Mouse (Mus musculus) midbrain, embryonic 13.5 days (tissue): ENCODE measurements at regions not wholly inside any gene's neighbourhood (a gene's known extent, or its start where the extent isn't known, plus 50 kb on each side); places are given as distances from the start of the nearest gene placed in this dataset.

Experiments
- ATAC-seq: fragments of 200-750 bp; cut with Nextera tagmentation; 2 replicates; pipeline ENCODE4 v1.8.0; 2017; ENCODE audit warnings: mild to moderate bottlenecking, moderate TSS enrichment, moderate library complexity
- H3K27ac ChIP-seq: fragments of 300-500 bp; sonication (generic); 2 replicates; pipeline ENCODE4 v1.5.1; 2015; ENCODE audit warnings: inconsistent platforms, mild to moderate bottlenecking, moderate library complexity
- H3K27me3 ChIP-seq: fragments of 300-500 bp; sonication (generic); 2 replicates; pipeline ENCODE4 v1.6.1; 2015; ENCODE audit warnings: mild to moderate bottlenecking, inconsistent platforms
- H3K36me3 ChIP-seq: fragments of 300-500 bp; sonication (generic); 2 replicates; pipeline ENCODE4 v1.6.1; 2015; ENCODE audit warnings: mild to moderate bottlenecking, inconsistent platforms
- H3K4me1 ChIP-seq: fragments of 300-500 bp; sonication (generic); replicated peaks from 2 replicates; pipeline ENCODE4 v1.6.1; 2015; ENCODE audit warnings: inconsistent platforms
- H3K4me2 ChIP-seq: fragments of 300-500 bp; sonication (generic); replicated peaks from 2 replicates; pipeline ENCODE4 v1.6.1; 2015; ENCODE audit warnings: moderate library complexity, mild to moderate bottlenecking, inconsistent platforms
- H3K4me3 ChIP-seq: fragments of 300-500 bp; sonication (generic); replicated peaks from 2 replicates; pipeline ENCODE4 v1.5.1; 2015; ENCODE audit warnings: mild to moderate bottlenecking, inconsistent platforms
- H3K9ac ChIP-seq: fragments of 300-500 bp; sonication (generic); replicated peaks from 2 replicates; pipeline ENCODE4 v1.6.1; 2015; ENCODE audit warnings: mild to moderate bottlenecking, inconsistent platforms
- H3K9me3 ChIP-seq: fragments of 300-500 bp; sonication (generic); 2 replicates; pipeline ENCODE4 v1.6.1; 2016; ENCODE audit warnings: mild to moderate bottlenecking, inconsistent platforms
- WGBS: fragments of 180-500 bp; shearing (Covaris S2); methylation state at CpG from one replicate; pipeline ENCODE4 v1.1.7; 2015; 5-methylcytosine and 5-hydroxymethylcytosine counted together

DNA sequence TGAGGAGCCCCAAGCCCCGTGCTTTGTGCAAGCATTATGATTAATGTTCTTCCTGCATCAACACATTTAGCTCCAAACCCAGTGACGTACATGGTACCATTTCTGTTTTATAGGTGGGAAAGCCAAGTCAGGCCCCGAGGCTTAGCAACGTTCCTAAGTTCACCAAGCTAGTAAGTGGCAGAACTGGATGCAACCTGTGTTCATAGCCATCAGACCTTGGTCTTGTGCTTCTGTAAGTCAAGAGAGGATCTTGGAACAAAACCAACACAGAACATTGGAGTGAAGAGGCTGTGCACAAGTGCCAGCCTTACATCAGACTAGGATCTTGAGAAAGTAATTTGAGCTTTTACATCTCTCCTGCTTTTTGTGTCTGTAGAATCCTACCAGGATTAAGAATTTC, 71.3 kb downstream of the Cdc7 start:
- 87% methylated on average over 4 of the region's 4 CpGs for WGBS
- no peak for ATAC-seq
- H3K27ac ChIP-seq, result no peak overlapping the region

DNA sequence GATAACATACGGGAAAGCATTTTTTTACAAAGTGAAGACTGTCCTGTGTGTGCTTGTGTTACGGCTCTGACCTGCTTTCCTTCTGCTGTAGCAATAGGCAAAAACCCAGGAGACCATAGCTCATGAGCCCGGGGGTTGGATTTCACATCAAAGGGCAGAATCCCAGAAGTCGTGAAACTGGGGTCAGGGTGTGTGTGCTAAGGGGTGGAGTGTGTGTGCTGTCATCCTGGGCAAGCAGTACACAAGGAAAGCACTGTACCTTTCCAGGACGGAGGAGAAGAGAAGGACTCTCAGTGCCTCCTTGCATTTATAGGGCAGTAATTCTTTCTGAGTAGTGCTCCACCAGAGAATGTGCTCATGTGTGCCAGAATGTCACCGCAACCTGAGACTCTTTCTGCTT, 71.7 kb downstream of the Cdc7 start:
- Histone ChIP-seq H3K4me1 (no peaks in the 10 kb centered on the region), H3K4me3 (no peak overlapping the region), H3K27me3 (no peaks in the 10 kb centered on the region), H3K27ac (no peak overlapping the region), H3K4me2 (no peak overlapping the region), H3K9me3 (no peaks in the 10 kb centered on the region; the same call in 1 of the 2 replicates), H3K36me3 (no peaks in the 10 kb centered on the region), H3K9ac (no peak overlapping the region)
- no peak for ATAC-seq
- whole genome bisulfite sequencing, result 70% methylated on average over 6 of the region's 6 CpGs

More for the DNA sequence above, 71.3 kb downstream of the Cdc7 start:
- no peak overlapping the region for H3K9ac ChIP-seq
- H3K27me3 ChIP-seq, result no peaks in the 10 kb centered on the region
- H3K9me3 ChIP-seq, result no peaks in the 10 kb centered on the region; the same call in 1 of the 2 replicates
- H3K4me2 ChIP-seq, result no peak overlapping the region
- H3K36me3 ChIP-seq, result no peaks in the 10 kb centered on the region
- H3K4me1 ChIP-seq, result no peaks in the 10 kb centered on the region
- H3K4me3 ChIP-seq, result no peak overlapping the region

GRCm38 (mm10) chr5:107036475-107036874, 72.4 kb downstream of the Cdc7 start:
- no peaks in the 10 kb centered on the region for H3K36me3 ChIP-seq
- no peak for ATAC-seq
- no peak overlapping the region for H3K9ac ChIP-seq
- H3K27ac ChIP-seq, result no peak overlapping the region
- no peak overlapping the region for H3K4me3 ChIP-seq
- WGBS, result 87% methylated on average over 6 of the region's 6 CpGs
- H3K9me3 ChIP-seq, result no peaks in the 10 kb centered on the region; the same call in 1 of the 2 replicates
- no peaks in the 10 kb centered on the region for H3K27me3 ChIP-seq
- H3K4me1 ChIP-seq, result no peaks in the 10 kb centered on the region
- no peak overlapping the region for H3K4me2 ChIP-seq

DNA sequence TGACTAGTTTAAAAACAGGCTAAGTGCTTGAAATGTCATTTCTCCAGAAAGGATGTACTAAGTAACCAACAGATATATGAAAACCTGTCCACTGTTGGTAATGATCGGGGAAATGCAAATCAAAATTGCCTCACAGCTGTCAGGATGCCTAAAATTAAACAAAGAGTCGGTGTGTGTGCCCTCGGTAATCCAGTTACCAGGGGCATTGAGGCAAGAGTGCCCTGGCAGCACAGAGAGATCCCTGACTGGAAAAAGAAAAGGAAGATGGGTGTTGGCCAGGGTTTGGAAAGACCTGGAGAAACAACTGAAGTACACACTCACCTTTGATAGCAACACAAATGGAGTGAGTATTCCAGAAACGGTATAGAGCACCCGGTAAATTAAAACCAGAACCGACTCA, 73.0 kb downstream of the Cdc7 start:
- WGBS, result 84% methylated on average over 6 of the region's 6 CpGs
- H3K36me3 ChIP-seq, result no peaks in the 10 kb centered on the region
- H3K27me3 ChIP-seq, result no peaks in the 10 kb centered on the region
- no peaks in the 10 kb centered on the region; the same call in 1 of the 2 replicates for H3K9me3 ChIP-seq
- no peaks in the 10 kb centered on the region for H3K4me1 ChIP-seq
- no peak overlapping the region for H3K4me3 ChIP-seq
- no peak overlapping the region for H3K4me2 ChIP-seq
- H3K27ac ChIP-seq, result no peak overlapping the region
- no peak overlapping the region for H3K9ac ChIP-seq
- ATAC-seq, result no peak

DNA sequence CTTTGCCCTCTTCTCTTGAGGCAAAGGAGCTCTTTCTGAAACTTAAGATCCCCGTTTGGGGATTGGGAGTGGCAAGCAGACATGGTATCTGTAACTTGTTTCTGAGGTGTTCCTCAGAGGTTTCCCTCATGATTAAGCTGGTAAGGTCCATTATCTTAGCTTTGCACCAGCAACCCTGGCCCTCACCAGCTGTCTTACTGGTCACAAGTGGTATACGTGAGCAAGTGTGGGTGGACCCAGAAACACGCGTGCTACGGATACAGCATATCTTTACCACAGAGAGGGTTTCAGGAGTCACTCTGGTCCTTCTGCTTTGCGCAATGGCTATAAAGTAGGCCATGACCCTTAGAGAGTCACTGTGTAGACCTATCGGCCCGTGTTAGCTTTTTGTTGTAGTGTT, 75.2 kb downstream of the Cdc7 start:
- Histone ChIP-seq H3K4me3 (no peak overlapping the region), H3K27me3 (no peaks in the 10 kb centered on the region), H3K9me3 (no peaks in the 10 kb centered on the region; the same call in 1 of the 2 replicates), H3K4me2 (no peak overlapping the region), H3K4me1 (no peaks in the 10 kb centered on the region), H3K36me3 (no peaks in the 10 kb centered on the region), H3K9ac (no peak overlapping the region), H3K27ac (no peak overlapping the region)
- 97% methylated on average over 8 of the region's 8 CpGs for WGBS
- no peak for ATAC-seq

GRCm38 (mm10) chr5:107039956-107040355, 75.8 kb downstream of the Cdc7 start:
- H3K9ac ChIP-seq, result no peak overlapping the region
- no peaks in the 10 kb centered on the region for H3K27me3 ChIP-seq
- H3K4me2 ChIP-seq, result no peak overlapping the region
- H3K4me3 ChIP-seq, result no peak overlapping the region
- 90% methylated on average over 6 of the region's 6 CpGs for WGBS
- H3K27ac ChIP-seq, result no peak overlapping the region
- H3K4me1 ChIP-seq, result no peaks in the 10 kb centered on the region
- no peak for ATAC-seq
- no peaks in the 10 kb centered on the region for H3K36me3 ChIP-seq
- H3K9me3 ChIP-seq, result no peaks in the 10 kb centered on the region; the same call in 1 of the 2 replicates

- Histone ChIP-seq H3K27me3 (no peaks in the 10 kb centered on the region), H3K9me3 (no peaks in the 10 kb centered on the region; the same call in 1 of the 2 replicates), H3K4me3 (no peak overlapping the region), H3K36me3 (no peaks in the 10 kb centered on the region), H3K27ac (no peak overlapping the region), H3K9ac (no peak overlapping the region), H3K4me1 (no peaks in the 10 kb centered on the region), H3K4me2 (no peak overlapping the region)
- 84% methylated on average over 10 of the region's 10 CpGs for WGBS
- ATAC-seq, result no peak
Observed at GRCm38 (mm10) chr5:107040489-107040888, 76.4 kb downstream of the Cdc7 start.

- H3K27ac ChIP-seq, result no peak overlapping the region
- no peak for ATAC-seq
- WGBS, result 84% methylated on average over 10 of the region's 10 CpGs
- H3K4me2 ChIP-seq, result no peak overlapping the region
- H3K4me3 ChIP-seq, result no peak overlapping the region
- H3K36me3 ChIP-seq, result no peaks in the 10 kb centered on the region
- no peak overlapping the region for H3K9ac ChIP-seq
- H3K4me1 ChIP-seq, result no peaks in the 10 kb centered on the region
- H3K27me3 ChIP-seq, result no peaks in the 10 kb centered on the region
- no peaks in the 10 kb centered on the region for H3K9me3 ChIP-seq
Observed at GRCm38 (mm10) chr5:107045163-107045562, 81.0 kb downstream of the Cdc7 start.

- WGBS, result 38% methylated on average over 4 of the region's 4 CpGs
- H3K27me3 ChIP-seq, result no peaks in the 10 kb centered on the region
- H3K27ac ChIP-seq, result no peak overlapping the region
- ATAC-seq, result no peak
- no peaks in the 10 kb centered on the region for H3K36me3 ChIP-seq
- no peak overlapping the region for H3K4me2 ChIP-seq
- H3K4me1 ChIP-seq, result no peaks in the 10 kb centered on the region
- no peak overlapping the region for H3K4me3 ChIP-seq
- H3K9ac ChIP-seq, result no peak overlapping the region
- H3K9me3 ChIP-seq, result no peaks in the 10 kb centered on the region
Observed at GRCm38 (mm10) chr5:107046501-107046931, 82.4 kb downstream of the Cdc7 start.

GRCm38 (mm10) chr5:107048607-107049006, 84.5 kb downstream of the Cdc7 start:
- no peak for ATAC-seq
- H3K9ac ChIP-seq, result no peak overlapping the region
- 82% methylated on average over 5 of the region's 5 CpGs for WGBS
- no peaks in the 10 kb centered on the region for H3K4me1 ChIP-seq
- H3K4me2 ChIP-seq, result no peak overlapping the region
- no peaks in the 10 kb centered on the region for H3K36me3 ChIP-seq
- no peak overlapping the region for H3K4me3 ChIP-seq
- no peaks in the 10 kb centered on the region for H3K9me3 ChIP-seq
- no peak overlapping the region for H3K27ac ChIP-seq
- H3K27me3 ChIP-seq, result no peaks in the 10 kb centered on the region

DNA sequence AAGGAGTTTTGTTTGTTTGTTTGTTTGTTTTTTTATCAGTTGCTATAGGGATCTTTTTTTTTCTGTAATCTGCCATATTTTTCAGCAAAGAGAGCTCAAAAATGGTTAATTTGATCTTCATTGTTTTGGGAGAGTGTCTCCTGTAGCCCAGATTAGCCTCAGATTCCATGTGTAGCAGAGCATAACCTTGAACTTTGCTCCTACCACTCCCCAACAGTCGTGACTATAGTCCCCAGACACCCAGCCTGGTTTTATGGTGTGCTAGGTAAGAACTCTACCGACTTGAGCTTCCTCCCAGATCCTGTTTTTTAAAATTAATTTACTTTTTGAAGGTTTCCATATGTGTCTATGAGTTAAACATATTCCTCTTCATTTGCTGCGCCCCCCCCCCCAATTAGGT, 86.0 kb downstream of the Cdc7 start:
- H3K4me3 ChIP-seq, result no peak overlapping the region
- no peaks in the 10 kb centered on the region for H3K9me3 ChIP-seq
- no peaks in the 10 kb centered on the region for H3K36me3 ChIP-seq
- 80% methylated on average over 3 of the region's 3 CpGs for WGBS
- no peak for ATAC-seq
- no peaks in the 10 kb centered on the region for H3K27me3 ChIP-seq
- H3K4me1 ChIP-seq, result peaks cover 2% of the 10 kb centered on the region
- no peak overlapping the region for H3K9ac ChIP-seq
- H3K4me2 ChIP-seq, result no peak overlapping the region
- H3K27ac ChIP-seq, result no peak overlapping the region

DNA sequence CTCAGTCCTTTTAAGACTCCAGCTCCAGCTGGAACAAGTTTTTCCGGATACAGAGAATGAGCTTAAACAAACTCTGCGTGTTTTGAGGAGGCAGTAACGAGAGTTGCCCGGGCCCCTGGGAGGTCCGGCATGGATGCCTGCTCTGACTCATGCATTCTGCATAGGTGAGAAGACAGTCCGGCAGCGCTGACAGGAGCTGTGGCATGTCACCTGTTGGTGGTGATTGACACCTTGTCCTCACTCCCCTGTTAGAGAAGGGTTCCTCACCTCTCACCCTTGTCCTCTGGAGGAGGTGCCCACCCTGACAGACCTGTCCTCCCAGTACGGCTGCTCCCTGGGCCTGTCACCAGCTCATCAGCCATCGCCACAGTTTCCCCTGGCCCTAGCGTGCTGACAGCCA, 87.7 kb downstream of the Cdc7 start:
- H3K4me1 ChIP-seq, result peaks cover 9% of the 10 kb centered on the region
- no peak for ATAC-seq
- H3K9me3 ChIP-seq, result no peaks in the 10 kb centered on the region
- no peak overlapping the region for H3K9ac ChIP-seq
- no peak overlapping the region for H3K4me2 ChIP-seq
- H3K4me3 ChIP-seq, result no peak overlapping the region
- no peak overlapping the region for H3K27ac ChIP-seq
- H3K36me3 ChIP-seq, result no peaks in the 10 kb centered on the region
- H3K27me3 ChIP-seq, result no peaks in the 10 kb centered on the region
- WGBS, result 85% methylated on average over 10 of the region's 10 CpGs

- Histone ChIP-seq H3K36me3 (no peaks in the 10 kb centered on the region), H3K4me2 (no peak overlapping the region), H3K9ac (no peak overlapping the region), H3K4me3 (no peak overlapping the region), H3K4me1 (peaks cover 9% of the 10 kb centered on the region), H3K9me3 (no peaks in the 10 kb centered on the region), H3K27ac (no peak overlapping the region), H3K27me3 (no peaks in the 10 kb centered on the region)
- 64% methylated on average over 6 of the region's 6 CpGs for WGBS
- ATAC-seq, result peak; percentile 53; the same call in 1 of the 2 replicates
Observed at GRCm38 (mm10) chr5:107054900-107055452, 90.9 kb downstream of the Cdc7 start.
